Mouse (Mus musculus): ENCODE results near the gene Socs3. TPM values are rescaled to one million over a fixed set of nuclear protein-coding genes. Genes with fewer than 3 reads are reported as not detected.

Gene Socs3
- total RNA-seq, 2 experiments from 2014 or later: 4.2 to 5.6 TPM

DNA sequence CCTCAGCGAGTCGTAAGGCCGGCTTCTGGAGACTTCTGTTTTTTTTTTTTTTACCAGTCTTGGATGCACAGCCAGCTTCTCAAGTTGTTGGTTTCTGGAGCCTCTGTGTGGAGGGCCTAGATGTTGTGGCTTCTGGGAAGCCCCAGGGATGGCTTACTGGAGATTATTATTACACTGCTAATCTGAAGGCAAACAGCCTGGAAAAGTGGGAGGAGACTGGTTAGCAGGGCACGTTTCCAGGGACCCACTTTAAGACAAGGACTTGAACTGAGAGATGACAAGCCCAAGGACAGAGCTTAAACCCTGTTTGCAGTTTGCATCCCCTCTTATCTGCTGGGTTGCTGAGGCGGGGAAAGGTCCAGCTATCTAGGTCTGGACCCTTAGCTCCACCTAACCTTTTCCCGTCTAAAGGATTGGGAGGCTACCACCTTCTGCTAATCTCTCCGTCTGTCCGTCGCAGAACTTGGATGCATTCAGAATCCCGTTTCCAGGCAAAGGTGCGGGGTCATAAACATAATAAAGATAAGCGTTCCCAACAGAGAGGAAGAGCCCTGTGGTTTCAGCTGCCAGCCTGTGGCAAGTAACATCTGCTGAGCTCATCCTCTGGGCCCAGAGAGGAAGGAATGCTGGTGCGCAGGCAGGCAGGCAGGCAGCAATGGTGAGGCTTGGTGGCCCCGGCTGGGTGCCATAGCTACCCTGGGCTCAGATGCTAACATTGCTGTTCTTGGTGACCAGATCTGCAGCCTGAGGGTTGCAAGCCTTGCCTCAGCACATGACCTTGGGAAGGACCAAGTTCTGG, 4.7 kb upstream of the Socs3 start:
- no peak for DNase-seq (ENCODE audit: low spot score in 2 of 2)

DNA sequence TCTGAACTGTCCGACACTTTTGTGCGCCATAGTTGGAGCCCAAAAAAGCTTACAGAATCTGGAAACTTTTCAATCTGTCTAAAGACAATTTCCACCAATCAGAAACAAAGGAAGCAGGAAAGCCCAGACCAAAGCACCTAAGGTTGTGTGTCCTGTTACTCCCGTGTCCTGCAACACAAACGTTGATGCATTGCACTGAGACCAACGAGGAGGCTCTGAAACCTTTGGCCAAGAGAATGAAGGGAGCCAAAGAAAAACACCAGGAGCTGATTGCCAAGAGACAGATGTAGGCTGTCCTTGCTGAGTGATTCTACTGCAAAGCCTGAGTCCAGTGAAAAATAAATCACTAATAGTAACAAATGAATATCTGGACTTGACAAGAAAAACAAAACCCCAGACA, 3.7 kb upstream of the Socs3 start:
- no peak for DNase-seq (ENCODE audit: low spot score in 2 of 2)

DNA sequence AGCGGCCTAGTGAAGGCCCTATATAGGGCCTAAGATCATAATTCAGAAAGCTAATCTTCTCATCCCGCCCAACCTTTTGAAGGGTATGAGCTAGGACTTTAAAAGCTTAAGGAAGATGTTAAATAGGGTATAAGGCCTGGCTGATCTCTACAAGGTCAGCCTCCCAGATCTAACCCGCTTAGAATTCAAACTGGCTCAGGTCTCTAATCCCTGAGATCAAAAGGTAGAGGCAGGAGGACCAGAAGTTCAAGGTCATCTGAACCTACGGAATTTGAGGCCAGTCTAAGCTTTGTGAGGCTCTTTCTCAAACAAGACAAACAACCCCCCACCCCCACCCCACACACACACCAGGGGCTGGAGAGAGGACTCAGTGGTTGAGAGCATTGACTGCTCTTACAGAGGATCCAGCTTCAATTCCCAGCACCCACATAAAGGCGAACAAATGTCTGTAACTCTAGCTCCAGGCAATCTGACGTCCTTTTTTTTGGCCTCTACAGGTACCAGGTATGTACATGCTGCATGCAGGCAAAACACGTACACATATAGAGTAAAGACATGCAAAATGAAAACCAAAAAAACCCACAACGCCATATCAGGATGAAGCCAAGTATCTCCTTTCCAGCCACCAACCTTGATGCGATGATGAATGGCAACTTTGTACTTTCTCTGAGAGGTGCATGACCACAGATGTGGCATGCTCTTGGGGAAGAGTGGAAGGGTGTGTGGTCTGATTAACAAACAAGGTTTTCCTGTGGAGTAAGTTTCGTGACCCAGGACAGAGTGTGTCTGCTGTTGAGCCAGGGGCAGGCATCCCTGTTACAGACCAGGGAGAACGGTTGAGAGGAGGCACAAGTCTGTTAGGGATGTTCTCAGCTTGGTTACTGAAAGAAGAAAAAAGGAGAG, 3.1 kb upstream of the Socs3 start:
- no peak for DNase-seq (ENCODE audit: low spot score in 2 of 2)

DNA sequence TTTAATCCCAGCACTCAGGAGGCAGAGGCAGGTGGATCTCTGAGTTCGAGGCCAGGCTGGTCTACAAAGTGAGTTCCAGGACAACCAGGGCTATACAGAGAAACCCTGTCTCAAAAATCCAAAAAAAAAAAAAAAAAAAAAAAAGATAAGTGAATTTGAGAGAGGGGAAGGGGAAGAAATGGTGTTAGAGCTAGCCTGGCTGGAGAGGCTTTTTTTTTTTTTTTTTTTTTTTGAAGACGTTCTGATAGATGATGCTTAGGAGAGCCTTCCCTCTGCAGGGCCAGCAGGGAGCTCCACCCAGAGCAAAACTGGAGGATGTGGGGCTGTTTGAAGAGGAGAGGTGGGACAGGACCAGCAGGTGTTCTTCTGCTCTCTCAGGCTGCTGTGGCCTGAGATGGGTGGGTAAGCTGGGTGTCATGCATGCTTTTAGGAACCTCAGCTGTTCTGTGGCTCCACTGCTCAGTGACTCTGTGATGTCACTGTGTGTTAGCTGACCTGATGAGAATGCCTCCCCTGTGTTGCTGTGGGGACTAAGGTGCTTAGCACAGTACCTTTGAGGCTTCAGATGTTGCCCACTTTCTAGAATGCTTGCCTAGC, 1.9 kb upstream of the Socs3 start:
- DNase-seq (ENCODE audit: low spot score in 2 of 2): no peak

DNA sequence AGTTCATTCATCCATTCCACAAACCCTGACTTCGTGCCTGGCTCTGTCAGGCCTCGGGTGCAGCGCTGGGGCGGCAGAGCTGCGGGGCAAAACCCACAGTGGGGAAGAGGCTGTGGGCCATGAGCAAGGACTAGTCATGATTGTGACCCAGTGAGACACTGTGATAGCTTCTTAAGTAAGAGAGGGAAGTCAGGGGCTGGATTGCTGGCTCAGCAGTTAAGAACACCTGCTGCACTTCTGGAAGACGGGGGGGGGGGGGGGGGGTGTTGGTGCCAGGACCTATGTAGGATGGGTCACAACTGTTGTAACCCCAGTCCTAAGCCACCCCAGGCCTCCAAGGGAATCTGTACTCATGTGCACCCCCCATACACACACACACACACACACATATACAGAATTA, 1.3 kb upstream of the Socs3 start:
- DNase-seq (ENCODE audit: low spot score in 2 of 2): no peak

DNA sequence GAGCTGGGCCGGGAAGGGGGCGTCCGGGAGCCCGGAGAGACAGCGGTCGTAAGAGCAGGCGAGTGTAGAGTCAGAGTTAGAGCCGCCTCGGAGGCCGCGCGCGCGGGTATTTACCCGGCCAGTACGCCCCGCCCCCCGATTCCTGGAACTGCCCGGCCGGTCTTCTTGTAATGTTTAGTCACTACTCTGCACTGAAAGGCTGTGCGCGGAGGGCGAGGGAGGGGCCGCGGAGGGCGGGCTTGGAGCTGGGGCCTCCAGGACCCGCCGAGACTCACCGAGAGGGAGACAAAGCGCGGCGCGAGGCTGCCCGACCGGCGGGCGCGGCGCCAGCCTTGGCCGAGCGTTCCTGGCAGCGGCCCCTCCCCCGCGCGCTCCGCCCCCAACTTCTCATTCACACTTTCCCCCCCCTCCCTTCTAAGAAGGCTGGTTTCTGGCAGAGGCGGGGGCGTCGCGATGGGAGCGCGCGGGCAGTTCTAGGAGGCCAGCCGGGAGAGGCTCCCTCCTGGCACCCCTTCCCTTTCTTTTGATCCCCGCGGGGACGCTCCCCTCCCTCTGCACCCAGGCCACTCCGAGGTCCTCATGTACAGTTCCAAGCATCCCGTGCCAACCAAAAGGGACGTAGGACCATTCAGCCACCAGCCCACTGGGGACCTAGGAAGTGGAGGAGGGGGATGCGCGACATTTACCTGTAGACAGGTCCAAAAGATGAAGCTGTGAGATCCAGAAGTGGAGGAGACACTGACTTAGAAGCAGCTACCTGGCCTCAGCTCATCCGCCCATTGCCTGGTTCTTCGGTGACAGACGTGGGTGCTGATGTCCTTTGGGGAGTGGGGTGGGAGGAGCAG, 525 bp downstream of the Socs3 start:
- DNase-seq (ENCODE audit: low spot score in 2 of 2): peak; percentile 95 to 99

DNA sequence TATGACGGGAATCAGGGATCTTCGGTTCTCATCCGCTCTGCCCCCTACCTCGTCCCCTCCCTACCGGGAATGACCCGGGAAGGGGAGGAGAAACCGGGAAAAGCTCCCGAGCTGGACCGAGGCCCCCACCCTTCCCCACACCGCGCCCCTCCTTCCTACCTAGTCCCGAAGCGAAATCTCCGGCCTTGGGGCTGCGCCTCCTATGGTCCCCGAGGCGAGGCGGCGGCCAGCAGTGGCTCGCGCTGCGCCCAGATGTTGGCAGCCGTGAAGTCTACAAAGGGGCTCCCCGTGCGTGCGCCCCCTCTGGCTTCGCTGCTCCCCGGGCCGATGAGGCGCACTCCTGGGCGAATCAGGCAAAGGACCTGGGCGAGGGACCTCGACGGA, 1.1 kb downstream of the Socs3 start:
- no peak for DNase-seq (ENCODE audit: low spot score in 2 of 2)

DNA sequence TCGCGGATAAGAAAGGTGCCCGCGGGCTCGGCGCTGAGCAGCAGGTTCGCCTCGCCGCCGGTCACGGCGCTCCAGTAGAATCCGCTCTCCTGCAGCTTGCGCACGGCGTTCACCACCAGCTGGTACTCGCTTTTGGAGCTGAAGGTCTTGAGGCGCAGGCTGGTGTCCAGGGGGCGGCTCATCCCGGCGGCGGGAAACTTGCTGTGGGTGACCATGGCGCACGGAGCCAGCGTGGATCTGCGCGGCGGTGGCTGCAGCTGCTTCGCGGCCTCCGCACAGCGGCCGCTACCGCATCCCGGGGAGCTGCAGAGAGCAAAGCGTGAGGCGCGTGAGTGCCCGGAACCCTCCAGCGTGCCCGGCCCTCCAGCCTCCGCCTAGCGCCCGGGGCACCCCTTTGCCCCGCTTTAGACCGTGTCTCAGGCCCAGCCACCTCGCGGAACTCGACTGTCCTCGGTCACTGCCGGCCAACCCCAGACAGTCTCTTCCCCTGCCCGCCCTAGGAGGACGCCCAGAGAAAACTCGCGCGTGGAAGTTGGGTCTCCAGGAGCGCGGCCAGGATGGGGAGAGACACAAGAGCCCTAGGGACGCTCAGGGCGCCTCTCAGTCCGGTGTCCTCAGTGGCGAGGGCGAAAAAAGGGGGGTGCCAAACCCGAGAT, 1.7 kb downstream of the Socs3 start:
- DNase-seq (ENCODE audit: low spot score in 2 of 2): peak in 1 of 2 experiments; percentile 46

DNA sequence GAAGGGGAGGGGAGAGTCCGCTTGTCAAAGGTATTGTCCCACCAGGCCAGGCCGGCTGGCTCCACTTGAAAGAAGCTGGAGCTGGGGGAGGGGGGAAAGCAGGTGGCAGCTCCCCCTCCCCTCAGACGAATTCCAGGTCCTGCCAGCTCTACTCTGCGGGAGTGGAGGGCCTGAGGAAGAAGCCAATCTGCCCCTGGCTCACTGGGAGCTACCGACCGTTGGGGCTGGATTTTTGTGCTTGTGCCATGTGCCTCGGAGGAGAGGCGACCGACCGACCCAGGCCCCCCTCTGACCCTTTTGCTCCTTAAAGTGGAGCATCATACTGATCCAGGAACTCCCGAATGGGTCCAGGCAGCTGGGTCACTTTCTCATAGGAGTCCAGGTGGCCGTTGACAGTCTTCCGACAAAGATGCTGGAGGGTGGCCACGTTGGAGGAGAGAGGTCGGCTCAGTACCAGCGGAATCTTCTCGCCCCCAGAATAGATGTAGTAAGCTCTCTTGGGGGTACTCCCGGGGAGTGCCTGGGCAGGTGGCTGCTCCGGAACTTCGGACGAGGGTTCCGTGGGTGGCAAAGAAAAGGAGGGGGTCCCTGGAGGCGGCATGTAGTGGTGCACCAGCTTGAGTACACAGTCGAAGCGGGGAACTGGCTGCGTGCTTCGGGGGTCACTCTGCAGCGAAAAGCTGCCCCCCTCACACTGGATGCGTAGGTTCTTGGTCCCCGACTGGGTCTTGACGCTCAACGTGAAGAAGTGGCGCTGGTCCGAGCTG, 2.4 kb downstream of the Socs3 start:
- DNase-seq (ENCODE audit: low spot score in 2 of 2): no peak

DNA sequence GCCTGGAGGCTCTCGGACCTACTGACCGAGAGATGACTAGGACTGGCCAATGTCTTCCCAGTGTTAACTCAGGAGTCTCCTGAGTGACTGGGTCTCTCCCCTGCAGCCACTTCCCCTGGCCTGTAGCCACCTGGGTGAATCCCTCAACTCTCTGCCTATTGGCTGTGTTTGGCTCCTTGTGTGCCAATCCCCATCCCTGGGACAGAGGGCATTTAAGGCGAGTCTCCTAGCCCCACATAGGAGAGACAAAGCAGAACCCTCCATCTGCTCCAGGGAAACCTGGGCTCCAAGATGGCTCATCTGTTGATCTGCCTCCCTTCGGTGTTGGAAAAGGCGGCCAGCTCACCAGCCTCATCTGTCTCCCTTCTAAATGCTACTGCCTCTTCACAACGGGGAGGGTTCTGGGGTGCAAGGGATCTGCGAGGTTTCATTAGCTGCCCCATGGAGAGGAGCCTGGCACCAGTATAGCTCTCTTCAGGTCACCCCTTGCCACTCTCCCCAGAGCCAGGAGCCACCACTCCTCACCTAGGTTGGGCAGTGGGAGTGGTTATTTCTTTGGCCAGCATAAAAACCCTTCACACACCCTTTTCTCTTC, 3.2 kb downstream of the Socs3 start:
- no peak for DNase-seq (ENCODE audit: low spot score in 2 of 2)

DNA sequence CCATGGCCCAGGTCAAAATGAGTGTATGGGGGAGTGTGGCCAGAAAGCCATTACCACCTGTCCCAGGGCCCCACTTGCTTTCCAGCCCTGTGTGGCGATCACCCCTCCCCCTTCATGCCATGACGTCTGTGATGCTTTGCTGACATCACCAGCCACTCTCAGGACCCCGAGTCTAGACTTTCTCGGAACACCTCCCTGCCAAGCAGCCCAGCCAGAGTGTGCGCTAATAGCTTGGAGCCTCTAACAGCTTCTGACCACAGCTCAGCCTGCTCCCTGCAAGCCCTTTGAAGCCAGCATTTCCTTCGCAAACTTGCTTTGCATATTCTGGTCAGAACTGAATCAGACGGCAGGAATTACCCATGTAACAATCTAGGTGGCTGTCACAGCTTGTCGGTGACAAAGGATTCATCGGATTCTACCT, 4.3 kb downstream of the Socs3 start:
- DNase-seq (ENCODE audit: low spot score in 2 of 2): no peak

DNA sequence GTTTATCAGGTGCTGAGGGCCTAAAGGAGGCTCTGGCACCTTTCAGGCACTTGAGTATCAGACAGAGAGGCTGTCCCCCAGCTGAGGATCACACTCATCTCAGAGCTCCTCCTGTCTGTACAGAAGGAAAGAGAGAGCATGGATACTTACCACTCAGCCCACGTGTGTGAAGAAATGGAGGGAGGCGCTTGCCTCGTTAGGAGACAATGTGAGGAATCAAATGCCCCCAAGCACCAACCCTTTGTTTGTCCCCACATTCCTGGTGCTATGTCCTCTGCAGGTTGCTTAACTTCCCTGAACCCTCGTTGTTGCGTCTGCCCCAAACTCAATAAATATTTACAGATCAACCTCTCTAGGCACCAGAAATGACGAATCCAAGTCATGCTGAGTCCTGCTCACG, 4.8 kb downstream of the Socs3 start:
- DNase-seq (ENCODE audit: low spot score in 2 of 2): no peak

DNA sequence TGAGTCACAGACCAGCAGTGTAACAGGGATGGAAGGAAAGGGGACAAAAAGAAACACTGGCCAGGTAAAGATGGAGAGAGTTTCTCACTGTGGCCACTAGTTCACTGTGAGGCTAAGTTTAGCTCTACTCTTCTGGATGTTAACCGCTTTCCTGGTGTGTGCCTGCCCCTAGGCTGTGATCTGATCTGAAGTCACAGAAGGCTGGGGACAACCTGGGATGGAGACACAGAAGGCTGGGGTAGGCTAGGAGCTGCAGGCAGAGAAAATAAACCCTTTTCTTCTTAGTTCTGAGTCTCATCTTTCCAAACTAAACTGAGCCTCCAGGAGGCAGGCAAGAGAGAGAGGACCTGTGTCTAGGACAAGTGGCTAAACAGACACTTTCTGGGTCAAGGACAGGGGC, 5.6 kb downstream of the Socs3 start:
- no peak for DNase-seq (ENCODE audit: low spot score in 2 of 2)

DNA sequence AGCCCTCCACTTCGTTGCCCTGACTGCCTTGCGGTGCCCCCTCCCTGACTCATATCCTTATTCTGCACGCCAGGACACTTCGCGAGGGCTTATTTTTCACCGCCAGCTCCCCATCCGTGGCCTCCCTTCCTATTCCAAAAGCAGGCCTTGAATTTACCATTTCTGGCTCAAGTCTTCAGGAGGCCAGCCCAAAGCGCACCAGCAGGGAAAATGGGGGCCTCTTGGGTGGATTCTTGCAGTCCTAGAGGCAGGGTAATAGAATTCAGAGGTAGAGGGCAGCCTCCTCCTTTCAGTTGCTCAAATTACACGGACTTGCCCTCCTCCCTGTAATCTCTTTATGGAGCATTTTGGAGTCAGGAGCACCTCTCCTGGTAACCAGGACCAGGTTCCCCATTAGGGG, 6.0 kb downstream of the Socs3 start:
- no peak for DNase-seq (ENCODE audit: low spot score in 2 of 2)

DNA sequence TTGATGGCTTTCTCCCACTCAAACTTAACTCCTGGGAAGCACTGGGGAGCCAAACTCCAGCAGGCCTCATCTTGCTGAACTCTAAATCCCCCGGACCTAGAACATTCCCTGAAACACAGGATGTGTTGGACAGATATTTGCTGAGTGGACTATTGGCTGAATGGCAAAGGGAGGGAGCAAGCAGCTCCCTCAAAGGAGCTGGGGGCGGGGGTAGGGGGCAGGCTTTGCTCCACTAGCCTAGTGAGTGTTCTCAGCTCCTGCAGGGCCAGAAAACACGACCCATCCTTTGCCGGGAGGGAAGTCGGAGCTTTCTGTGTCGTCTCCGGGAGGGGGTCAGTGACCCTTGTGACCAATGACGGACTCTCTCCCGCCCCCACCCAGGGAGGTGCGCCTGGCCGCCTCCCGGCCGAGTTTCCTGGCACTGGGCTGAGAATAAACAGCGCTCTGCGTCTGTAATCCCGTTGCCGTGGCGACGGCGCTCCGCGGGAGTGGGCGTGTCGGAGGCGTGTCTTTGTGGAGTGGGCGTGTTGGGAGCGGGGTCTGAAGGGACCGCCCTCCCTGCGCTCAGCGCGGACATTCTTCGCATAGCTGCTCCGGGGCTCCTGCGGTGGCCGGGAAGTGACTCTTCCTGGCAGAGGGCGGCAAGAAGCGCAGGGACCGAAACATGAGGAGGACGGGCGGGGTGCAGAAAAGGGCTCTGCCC, 6.6 kb downstream of the Socs3 start:
- peak; percentile 100 for DNase-seq (ENCODE audit: low spot score in 2 of 2)

DNA sequence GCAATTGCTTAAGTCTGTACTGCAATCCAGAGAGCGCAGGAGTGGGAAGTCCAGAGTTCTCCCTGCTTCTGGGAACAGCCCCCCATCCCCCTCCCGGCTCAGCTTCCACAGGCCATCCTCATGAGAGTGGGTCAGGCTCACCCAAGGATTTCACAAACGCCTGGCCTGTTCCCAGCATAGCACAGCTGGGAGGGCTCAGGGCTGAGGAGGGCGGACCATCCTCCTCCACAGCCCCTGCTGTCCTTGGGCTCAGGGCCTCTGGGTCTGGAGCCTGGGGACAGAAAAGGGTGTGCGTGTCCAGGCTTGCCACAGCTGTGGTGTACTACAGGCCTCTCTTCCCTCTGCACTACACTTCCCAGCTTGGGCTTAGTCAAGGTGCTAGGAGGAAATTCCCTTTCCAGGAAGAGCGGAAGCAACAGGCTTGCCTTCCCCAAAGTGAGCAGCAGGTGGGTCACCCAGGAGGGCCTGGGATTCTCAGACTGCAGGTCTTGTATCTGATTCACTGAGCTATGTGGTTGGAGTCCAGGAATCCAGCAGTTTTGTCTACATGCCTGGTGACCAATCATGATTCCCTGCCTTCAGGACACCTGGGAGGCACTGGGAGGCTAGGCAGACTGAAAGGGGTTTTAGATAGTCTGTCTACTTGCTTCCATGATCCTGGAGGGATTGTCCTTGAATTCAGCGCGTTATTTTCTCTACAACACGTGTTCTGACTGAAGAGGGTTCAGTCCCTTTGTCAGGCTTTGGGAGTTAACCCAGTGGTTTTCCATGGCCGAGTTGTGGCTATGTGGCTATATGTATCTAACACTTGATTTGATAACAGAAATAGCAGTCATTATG, 7.4 kb downstream of the Socs3 start:
- DNase-seq (ENCODE audit: low spot score in 2 of 2): peak; percentile 66 to 68

DNA sequence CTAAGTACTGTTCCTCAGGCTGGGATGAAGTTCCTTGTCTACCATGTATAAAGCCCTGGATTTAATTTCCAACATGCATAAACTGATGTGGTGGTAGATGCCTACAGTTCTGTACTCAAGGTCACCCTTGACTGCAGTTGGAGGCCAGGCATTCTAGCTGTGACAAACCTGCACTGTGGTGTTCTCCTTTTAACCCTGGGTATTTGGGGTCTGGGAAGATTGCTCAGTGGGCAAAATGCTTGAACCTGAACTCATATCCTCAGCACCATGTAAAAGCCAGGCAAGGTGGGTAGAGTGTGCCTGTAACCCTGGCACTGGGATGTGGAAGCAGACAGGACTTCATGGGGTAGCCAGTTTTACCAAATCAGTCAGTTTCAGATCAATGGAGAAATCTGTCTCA, 9.2 kb downstream of the Socs3 start:
- no peak for DNase-seq (ENCODE audit: low spot score in 2 of 2)
